Mouse (Mus musculus) liver, adult 2 months (tissue): ENCODE data around the gene Tlx2. TPM values are rescaled to one million over a fixed set of nuclear protein-coding genes. Genes with fewer than 3 reads are reported as not detected.

Experiments used
- DNase-seq: peaks from one replicate; pipeline ENCODE4 v3.0.0-alpha.2; 2011; ENCODE audit warnings: low read depth, low spot score; ENCODE audit errors: extremely low read depth
- H3K27ac ChIP-seq: fragments of 200-500 bp; replicated peaks from 2 replicates; pipeline ENCODE4 v1.5.1; 2012; ENCODE audit warnings: low read depth, mild to moderate bottlenecking, control low read depth, inconsistent platforms, low read length; ENCODE audit not compliant: insufficient read depth
- H3K27me3 ChIP-seq: fragments of 200-500 bp; 2 replicates; pipeline ENCODE4 v1.6.1; 2012; ENCODE audit warnings: mild to moderate bottlenecking, moderate library complexity, low read length, inconsistent platforms; ENCODE audit not compliant: control insufficient read depth, insufficient read depth
- H3K36me3 ChIP-seq: fragments of 200-500 bp; 2 replicates; pipeline ENCODE4 v1.6.1; 2012; ENCODE audit warnings: low read length, inconsistent platforms; ENCODE audit not compliant: control insufficient read depth, insufficient read depth
- H3K4me1 ChIP-seq: fragments of 200-500 bp; 2 replicates; pipeline ENCODE4 v1.6.1; 2011; ENCODE audit warnings: low read length; ENCODE audit not compliant: control insufficient read depth, insufficient read depth
- H3K4me3 ChIP-seq: fragments of 200-500 bp; 2 replicates; pipeline ENCODE4 v1.5.1; 2011; ENCODE audit warnings: low read depth, mild to moderate bottlenecking, control low read depth, low read length, moderate library complexity; ENCODE audit not compliant: insufficient read depth
- H3K79me2 ChIP-seq: fragments of 200-500 bp; 2 replicates; pipeline ENCODE4 v1.6.1; 2012; ENCODE audit warnings: inconsistent platforms, mild to moderate bottlenecking, low read length, moderate library complexity; ENCODE audit not compliant: control insufficient read depth, insufficient read depth
- H3K9ac ChIP-seq: fragments of 200-500 bp; 2 replicates; pipeline ENCODE4 v1.6.1; 2012; ENCODE audit warnings: low read depth, mild to moderate bottlenecking, control low read depth, inconsistent platforms, low read length
- CTCF ChIP-seq: fragments of 200-500 bp; IDR thresholded peaks from 2 replicates; pipeline ENCODE4 v1.5.1; 2011; ENCODE audit warnings: low read depth, low read length, control low read depth
- POLR2A ChIP-seq: fragments of 200-500 bp; IDR thresholded peaks from 2 replicates; pipeline ENCODE4 v1.6.1; 2011; ENCODE audit warnings: low read length, control low read depth; ENCODE audit not compliant: insufficient read depth; ENCODE audit errors: extremely low read depth
- WGBS: fragments of 180-500 bp; shearing (Covaris S2); methylation state at CpG from one replicate; pipeline ENCODE4 v1.1.7; 2018; 5-methylcytosine and 5-hydroxymethylcytosine counted together
- polyA plus RNA-seq: library from polyadenylated mRNA; depleted of rRNA; stranded (reverse); fragments of >200 nt; gene quantifications from 2 replicates; pipeline ENCODE4 v1.2.3, GENCODE M21; 2012
- total RNA-seq: library from RNA; depleted of rRNA; stranded (reverse); fragments of >200 nt; gene quantifications from 2 replicates; pipeline ENCODE4 v1.2.3, GENCODE M21; 2014

The Tlx2 gene
- total and polyA plus RNA-seq, 2 experiments: not detected

DNA sequence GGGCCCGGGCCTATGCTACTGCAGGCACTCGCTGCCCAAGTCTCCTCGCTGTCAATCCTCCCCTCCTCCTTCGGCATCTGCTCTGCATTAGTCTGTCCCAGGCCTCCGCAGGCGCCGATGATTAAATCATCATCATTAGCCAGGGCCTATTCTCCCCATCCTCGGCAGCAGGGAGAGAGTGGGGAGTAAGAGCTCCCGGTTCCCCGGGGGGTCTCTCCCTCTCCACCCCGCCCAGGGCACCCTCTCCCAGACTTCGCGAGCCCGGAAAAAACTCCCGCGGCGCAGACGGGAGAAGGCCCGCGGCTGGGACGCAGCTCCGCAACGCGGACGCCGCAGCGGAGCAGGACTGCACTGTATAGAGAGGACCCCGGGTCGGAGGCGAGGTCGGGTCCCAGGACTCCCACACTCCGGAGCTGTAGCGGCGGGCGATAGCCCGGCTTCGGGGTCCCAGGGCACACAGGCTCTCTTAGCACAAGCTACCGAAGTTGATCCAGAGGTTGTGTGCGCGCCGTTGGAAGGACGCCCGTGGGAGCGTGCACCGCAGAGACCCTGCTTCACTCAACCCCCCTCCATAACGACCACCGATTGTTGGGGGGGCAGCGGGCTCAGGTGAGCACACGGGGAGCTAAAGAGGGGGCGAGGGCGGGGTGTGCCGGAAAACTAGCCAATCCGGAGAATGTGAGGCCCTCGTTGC is 7.7 kb upstream of the Tlx2 start, which contains the start of gene Pcgf1:
Pcgf1 (plus strand) TSS at position 240 of the 694 bp plus-strand sequence.
- Histone ChIP-seq H3K36me3 (peaks cover 4% of the 10 kb centered on the region; the same call in 1 of the 2 replicates), H3K27me3 (no peaks in the 10 kb centered on the region; the same call in 1 of the 2 replicates), H3K79me2 (no peaks in the 10 kb centered on the region), H3K27ac (peak within 1 kb of the TSS; percentile 69), H3K4me1 (peaks cover 13% of the 10 kb centered on the region), H3K4me3 (peak within 1 kb of the TSS; percentile 75), H3K9ac (peak within 1 kb of the TSS; percentile 86)
- TF ChIP-seq CTCF (no peak), POLR2A (0 out of 2 replicates have a peak, but pooled peaks have one; percentile 34)
- under 1% methylated on average over 54 of the region's 54 CpGs for WGBS
- DNase-seq: no peak

DNA sequence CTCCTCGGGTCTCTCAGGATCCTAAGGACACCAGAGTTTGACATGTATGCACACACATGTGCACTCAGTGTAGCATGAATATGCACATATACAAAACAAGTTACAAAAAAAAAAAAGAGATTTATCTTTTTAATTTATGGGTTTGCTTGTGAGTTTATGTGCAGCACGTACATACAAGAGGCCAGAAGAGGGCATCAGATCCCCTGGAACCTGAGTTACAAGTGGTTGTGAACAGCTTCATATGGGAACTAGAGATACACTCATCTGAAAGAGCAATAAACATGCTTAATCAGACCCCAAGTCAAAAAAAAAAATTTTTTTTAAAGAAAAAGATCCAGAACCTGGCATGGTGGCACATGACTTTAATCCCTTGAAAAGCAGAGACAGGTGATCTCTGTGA is 4.9 kb upstream of the Tlx2 start:
- 26% methylated on average over 2 of the region's 2 CpGs for WGBS
- DNase-seq: peak; percentile 38
- TF ChIP-seq CTCF: no peak
- TF ChIP-seq POLR2A: no peak
- Histone ChIP-seq H3K27ac (no peak overlapping the region), H3K79me2 (no peaks in the 10 kb centered on the region), H3K9ac (no peak overlapping the region), H3K36me3 (no peaks in the 10 kb centered on the region), H3K4me3 (no peak overlapping the region), H3K4me1 (peaks cover 9% of the 10 kb centered on the region), H3K27me3 (peaks cover 23% of the 10 kb centered on the region)

DNA sequence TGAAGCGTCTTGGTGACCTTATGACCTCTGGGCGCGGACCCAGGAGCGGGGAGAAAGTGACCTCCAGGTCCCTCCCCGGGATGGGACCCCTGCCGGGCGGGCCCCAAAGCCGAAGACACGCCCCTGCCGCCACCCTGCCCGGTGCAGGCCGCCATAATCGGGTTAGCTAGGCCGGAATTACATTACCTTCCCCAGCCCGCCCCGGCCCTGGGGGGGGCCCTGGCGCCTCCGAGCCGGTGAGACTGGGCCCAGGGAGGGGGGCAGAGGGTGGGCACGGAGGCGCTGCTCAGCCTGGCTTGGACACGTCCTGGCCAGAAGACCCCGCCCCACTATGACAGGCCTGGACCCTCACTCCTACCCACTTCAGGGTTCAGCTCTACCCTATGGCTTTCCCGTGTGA is 1.1 kb upstream of the Tlx2 start:
- Histone ChIP-seq H3K27ac (no peak overlapping the region), H3K4me3 (no peak overlapping the region), H3K9ac (no peak overlapping the region), H3K79me2 (no peaks in the 10 kb centered on the region), H3K4me1 (0 out of 2 replicates have a peak, but pooled peaks cover 1% of the 10 kb centered on the region), H3K27me3 (peaks cover 39% of the 10 kb centered on the region), H3K36me3 (no peaks in the 10 kb centered on the region)
- DNase-seq: no peak
- no peak for TF ChIP-seq POLR2A
- no peak for TF ChIP-seq CTCF
- 3% methylated on average over 23 of the region's 24 CpGs for WGBS

- Histone ChIP-seq H3K27ac (no peak overlapping the region), H3K4me1 (0 out of 2 replicates have a peak, but pooled peaks cover 1% of the 10 kb centered on the region), H3K27me3 (peaks cover 39% of the 10 kb centered on the region), H3K4me3 (no peak overlapping the region), H3K79me2 (no peaks in the 10 kb centered on the region), H3K9ac (no peak overlapping the region), H3K36me3 (no peaks in the 10 kb centered on the region)
- 5% methylated on average over 56 of the region's 58 CpGs for WGBS
- no peak for DNase-seq
- no peak for TF ChIP-seq POLR2A
- TF ChIP-seq CTCF: no peak
Measured at GRCm38 (mm10) chr6:83070311-83071219, 472 bp upstream of the Tlx2 start.

DNA sequence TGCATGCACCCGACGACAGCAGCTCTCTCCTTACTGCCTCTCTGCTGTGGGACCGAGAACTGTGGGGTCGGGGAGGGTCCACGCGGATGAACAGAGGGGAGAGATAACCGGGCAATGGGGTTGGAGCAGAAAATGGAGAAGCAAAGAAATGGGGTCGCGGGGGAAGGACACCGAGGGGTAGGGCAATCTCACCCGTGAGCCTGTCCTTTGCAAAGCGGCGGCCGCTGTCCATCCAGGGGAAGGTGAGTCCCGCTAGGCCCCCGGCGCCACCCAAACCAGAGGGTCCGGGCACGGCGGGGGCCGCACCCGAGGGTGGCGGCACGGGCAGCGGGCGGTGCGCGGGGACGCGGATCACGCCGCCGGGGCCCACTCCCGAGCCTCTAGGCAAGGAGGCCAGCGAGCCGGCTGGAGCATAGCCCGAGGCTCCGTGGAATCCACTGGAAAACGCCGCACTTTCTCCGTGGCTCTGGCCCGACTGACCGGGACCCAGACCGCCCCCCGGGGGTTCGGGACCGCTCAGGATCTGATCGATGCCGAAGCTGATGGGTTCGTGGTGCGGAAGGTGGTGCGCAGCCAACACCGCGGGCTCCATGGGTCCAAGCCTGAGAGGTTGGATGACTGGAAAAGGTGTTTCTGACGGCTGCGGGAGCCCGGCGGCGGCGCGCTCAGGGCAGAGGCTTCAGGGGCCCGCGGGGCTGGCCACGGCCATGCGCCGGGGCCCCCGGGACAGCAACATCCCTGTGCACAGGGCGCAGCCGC is 426 bp downstream of the Tlx2 start:
- Histone ChIP-seq H3K9ac (no peak overlapping the region), H3K4me1 (0 out of 2 replicates have a peak, but pooled peaks cover 1% of the 10 kb centered on the region), H3K27ac (no peak overlapping the region), H3K36me3 (no peaks in the 10 kb centered on the region), H3K27me3 (peaks cover 39% of the 10 kb centered on the region), H3K79me2 (no peaks in the 10 kb centered on the region), H3K4me3 (no peak overlapping the region; the same call in 1 of the 2 replicates)
- TF ChIP-seq CTCF (no peak), POLR2A (no peak)
- 3% methylated on average over 65 of the region's 69 CpGs for WGBS
- no peak for DNase-seq
